Mouse (Mus musculus): Measurements from ENCODE around the gene Mfap1b.
A peak's percentile ranks its signal among the peaks of the same experiment; 100 is the strongest.

The Mfap1b gene

DNA sequence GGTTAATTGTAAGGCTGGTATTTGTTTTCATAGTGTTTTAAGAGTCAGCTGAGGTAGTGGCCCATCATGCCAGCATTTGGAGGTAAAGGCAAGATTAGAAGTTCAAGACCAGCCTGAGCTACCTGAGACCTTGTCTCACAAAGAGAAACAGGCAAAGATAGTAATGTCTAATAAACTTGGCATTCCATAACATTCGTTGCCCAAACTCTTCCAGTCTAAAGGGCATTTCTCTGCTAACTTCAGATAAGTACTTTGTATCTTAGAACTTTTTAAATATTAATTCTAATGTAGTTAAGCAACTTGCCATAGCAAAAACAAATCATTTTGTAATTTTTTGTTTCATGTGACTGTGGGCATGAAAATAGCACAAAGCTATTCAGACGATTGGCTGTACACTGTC is 50.7 kb downstream of the Mfap1b start:
- peak; percentile 27 for DNase-seq

DNA sequence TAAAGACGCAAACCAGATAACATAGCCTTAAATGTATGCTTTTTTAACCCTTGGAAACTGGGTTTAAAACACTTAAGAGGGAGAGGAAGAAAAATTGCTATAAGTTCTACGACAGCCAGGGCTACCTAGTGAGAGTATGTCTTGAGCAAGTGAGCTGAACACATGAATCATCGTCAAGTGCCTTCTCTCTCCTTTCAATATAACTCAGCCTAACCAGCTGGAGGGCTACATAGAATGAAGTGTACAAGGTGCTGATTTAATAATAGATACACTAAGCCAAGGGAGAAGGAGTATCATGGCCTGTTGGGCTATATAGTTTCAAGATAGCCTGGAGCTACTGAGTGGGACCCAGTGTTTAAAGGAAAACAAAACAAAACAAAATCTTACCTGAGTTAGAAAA is 55.4 kb downstream of the Mfap1b start:
- DNase-seq = no peak

- peak; percentile 87 for DNase-seq
These were observed 57.5 kb downstream of the Mfap1b start for GRCm38 (mm10) chr2:121416356-121416755.

- DNase-seq = peak; percentile 48
These were observed 58.3 kb downstream of the Mfap1b start for GRCm38 (mm10) chr2:121415591-121415990.

DNA sequence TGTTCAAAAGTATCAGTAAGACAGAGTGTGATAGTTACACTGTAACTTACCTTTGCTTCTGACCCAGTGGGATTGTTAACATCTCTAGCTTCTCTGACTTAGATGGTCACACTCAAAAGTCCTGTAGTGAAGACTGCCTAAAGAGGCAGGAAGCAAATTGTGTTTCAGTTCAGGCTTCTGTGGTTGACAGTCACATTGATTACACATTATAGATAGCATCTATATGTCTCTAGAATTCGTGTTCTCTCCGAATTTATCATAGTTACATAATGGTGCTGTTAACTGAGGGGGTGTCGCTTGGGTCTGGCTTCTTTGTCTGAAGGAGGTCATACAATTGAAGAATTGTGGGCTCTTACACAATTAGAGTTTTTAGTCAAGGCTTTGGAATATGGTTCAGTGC is 58.8 kb downstream of the Mfap1b start:
- DNase-seq = peak; percentile 3

- no peak for DNase-seq
These were observed 59.7 kb downstream of the Mfap1b start for GRCm38 (mm10) chr2:121414139-121414685.

GRCm38 (mm10) chr2:121413387-121414042 is 60.4 kb downstream of the Mfap1b start, which contains the start of the genes Pdia3 and Catsper2:
Pdia3 (plus strand) TSS chr2:121413775.
Catsper2 (minus strand) TSS chr2:121413792.
- DNase-seq = peak; percentile 100

DNA sequence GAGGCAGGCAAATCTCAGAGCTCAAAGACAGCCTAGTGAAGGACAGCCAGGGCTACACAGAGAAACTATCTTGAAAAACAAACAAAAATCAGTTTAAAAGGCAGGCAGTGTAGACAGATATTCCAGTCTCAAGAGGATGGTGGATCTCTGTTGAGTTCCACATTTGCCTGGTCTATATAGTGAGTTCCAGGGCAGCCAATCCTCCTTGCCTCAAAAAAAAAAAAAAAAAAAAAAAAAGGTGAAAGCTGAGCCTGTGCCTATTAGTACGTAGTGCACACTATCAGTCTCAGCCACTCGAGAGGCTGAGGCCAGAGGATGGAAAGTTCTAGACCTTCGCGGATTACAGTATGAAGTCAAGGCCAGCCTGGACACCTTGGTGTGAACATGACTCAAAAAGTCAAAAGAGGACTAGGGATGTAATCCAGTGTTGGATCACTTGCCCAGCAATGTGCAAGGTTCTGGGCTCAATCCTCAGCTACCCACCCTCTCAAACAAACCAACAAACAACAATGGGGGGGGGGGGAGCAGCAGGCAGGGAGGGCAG is 61.0 kb downstream of the Mfap1b start:
- peak; percentile 84 for DNase-seq

All from heart, adult 11 months (tissue).